Mouse (Mus musculus) embryonic stem cell, embryonic (primary cell): ENCODE results near the gene Psmd6.

Experiments used
- CTCF ChIA-PET, 4 experiments: fragments of 300-600 bp in 2 of 4; fragments of 350-600 bp in 2 of 4; sonication (Branson Sonifier 250); formaldehyde crosslinking; loops; one replicate each; lab custom pipeline; 2022; ENCODE audit warnings: inconsistent platforms in 2 of 4; lab: Charles Lee
- POLR2A ChIA-PET, 4 experiments: fragments of 300-600 bp in 2 of 4; fragments of 350-600 bp in 2 of 4; sonication (Branson Sonifier 250); formaldehyde crosslinking; loops; one replicate each; lab custom pipeline; 2022; ENCODE audit warnings: antibody characterized with exemption in 4 of 4, inconsistent platforms in 1 of 4; lab: Charles Lee

Psmd6 gene

GRCm38 (mm10) chr14:14068553-14068952 is 52.2 kb downstream of the Psmd6 start:
- ChIA-PET POLR2A (interaction anchor here in 3 of 4 experiments (0.7 to 3.2 kb wide), 10 partner anchors 8 to 108 kb away, joined by 3 to 13 read pairs (median 4); no protein-coding TSS in a partner anchor), CTCF (interaction anchor here in 3 of 4 experiments (0.7 to 2.1 kb wide), 3 partner anchors 30 kb away, joined by 3 to 6 read pairs (median 5); no protein-coding TSS in a partner anchor)

DNA sequence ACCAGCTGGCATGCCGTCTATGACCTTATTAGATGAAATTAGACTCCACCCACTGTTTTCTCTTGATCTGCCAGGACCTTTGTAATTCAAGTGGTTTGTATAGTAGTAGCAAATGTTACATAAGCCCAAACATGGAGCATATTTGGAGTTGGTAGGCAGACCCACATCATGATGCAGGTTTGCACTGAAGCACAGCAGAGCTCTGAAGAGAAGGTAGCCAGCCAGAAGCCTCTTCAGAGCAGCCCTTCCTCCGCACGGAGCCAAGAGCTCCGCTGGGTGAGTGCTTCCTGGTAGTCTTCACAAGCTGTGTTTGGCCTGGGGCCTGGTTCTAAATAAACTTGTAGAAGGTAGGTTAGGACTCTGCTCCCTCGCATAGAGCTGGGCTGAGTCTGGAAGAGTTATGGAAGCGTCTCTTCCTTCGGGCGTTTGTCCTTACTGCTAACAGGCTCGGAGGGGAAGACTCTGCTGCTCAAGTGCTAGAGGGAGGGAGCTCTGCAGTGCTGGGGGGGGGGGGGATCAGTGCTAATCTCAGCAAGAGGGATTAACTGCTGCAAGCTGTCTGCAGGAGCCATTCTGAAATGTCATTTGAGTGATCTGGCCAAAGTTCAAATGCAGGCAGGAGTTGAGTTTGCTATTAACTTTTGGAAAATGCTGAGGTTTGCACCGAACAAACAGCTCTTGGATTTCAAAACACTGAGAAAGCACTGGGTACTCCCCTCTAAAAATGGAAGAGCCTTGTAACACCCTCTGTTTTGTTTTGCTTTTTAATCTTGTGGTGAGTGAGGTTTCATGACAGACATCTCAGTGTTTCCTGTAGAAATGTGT is 52.9 kb downstream of the Psmd6 start:
- CTCF ChIA-PET, result interaction anchor here in 3 of 4 experiments (0.5 to 2.1 kb wide), 6 partner anchors 14 to 714 kb away, joined by 3 to 6 read pairs (median 4); no protein-coding TSS in a partner anchor
- POLR2A ChIA-PET, result interaction anchor here (0.6 to 3.2 kb wide), 11 partner anchors 8 to 108 kb away, joined by 3 to 13 read pairs (median 4); no protein-coding TSS in a partner anchor

DNA sequence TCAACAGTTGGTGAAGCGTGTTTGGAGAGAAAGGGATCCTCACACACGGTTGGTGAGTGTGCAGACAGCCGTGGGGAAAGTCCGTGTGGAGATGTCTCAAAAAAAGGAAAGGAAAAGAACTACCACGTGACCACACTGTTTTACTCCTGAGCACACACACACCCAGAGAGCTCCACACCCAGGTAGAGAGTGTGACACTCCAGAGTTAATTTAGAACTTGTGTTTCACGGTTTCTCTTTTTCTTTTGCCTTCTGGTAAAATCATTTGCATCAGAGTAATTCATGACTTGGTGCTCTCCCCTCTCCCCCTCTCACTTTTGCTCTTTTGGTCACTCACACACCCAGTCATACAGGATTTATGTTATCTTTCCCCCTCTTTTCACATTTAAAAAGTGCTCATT is 54.5 kb downstream of the Psmd6 start:
- ChIA-PET POLR2A (interaction anchor here in 2 of 4 experiments (0.6 to 3.2 kb wide), 2 partner anchors 12 to 55 kb away, joined by 3 to 13 read pairs; no protein-coding TSS in a partner anchor), CTCF (no interaction called here)

- ChIA-PET CTCF (no interaction called here), POLR2A (interaction anchor here in 1 of 4 experiments (1.0 to 1.1 kb wide), 2 partner anchors 9 to 117 kb away, joined by 3 read pairs; no protein-coding TSS in a partner anchor)
Measured at GRCm38 (mm10) chr14:14065142-14065498, 55.7 kb downstream of the Psmd6 start.

DNA sequence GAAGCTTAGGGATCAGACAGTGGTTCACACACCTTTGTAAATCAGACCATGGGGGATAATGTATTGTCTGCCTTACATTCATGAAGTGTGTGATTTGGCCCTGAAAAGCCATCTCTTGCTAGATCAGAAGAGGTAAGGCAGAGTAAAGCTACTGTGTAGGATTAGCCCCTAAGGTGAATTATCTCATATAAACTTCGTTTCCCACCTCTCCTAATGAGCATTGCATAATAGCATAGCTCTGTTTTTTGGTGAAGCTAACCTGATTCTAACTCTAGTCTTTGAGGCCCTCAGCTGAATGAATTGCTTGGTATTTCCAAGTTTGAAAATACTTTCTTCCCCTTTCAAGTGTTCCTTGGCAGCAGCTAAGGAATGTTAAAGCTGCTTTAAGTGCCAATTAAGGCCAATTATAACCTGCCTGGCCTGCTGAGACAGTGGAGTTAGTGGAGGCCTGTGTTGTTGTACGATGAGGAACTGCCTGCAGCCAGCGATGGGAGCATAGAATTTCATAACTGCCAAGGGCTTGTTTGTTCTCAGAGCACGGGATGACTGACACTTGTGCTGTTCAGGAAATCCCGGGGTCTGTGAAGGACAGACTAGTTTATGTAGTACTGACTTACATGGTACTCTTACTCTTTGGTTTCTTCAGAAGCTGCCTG is 56.2 kb downstream of the Psmd6 start:
- CTCF ChIA-PET, result interaction anchor here in 1 of 4 experiments (0.6 kb wide), 1 partner anchor 563 kb away, joined by 3 read pairs; no protein-coding TSS in a partner anchor
- POLR2A ChIA-PET, result interaction anchor here in 2 of 4 experiments (0.5 to 1.2 kb wide), 6 partner anchors 9 to 611 kb away, joined by 3 read pairs; no protein-coding TSS in a partner anchor

DNA sequence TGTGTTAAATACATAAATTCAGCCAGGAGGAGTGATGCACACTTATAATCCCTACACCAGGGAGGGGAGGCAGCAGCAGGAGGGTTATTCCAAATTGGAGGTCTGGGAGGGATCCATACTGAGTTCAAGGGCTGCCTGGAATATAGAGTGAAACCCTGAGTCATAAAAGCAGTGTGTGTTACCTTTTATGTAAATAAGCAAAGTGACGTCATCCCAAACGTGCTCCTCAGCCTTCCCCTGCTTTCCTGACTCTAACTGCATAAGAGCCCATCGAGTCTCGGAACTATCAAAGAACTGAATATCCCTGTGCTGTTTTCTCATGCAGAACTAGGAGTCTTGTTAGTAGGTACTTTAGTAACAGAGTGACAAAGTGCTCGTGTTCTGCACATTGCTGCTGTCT is 57.4 kb downstream of the Psmd6 start:
- CTCF ChIA-PET, result no interaction called here
- POLR2A ChIA-PET, result interaction anchor here in 3 of 4 experiments (1.0 to 1.2 kb wide), 9 partner anchors 27 to 639 kb away, joined by 3 read pairs; no protein-coding TSS in a partner anchor

- POLR2A ChIA-PET, result interaction anchor here in 3 of 4 experiments (1.0 to 1.5 kb wide), 8 partner anchors 27 to 640 kb away, joined by 3 to 4 read pairs (median 3); no protein-coding TSS in a partner anchor
- CTCF ChIA-PET, result no interaction called here
Measured at GRCm38 (mm10) chr14:14062531-14063245, 58.1 kb downstream of the Psmd6 start.
